Mouse (Mus musculus) stomach, embryonic 14.5 days (tissue): ENCODE data around the gene Fam129a. TPM values are rescaled to one million over a fixed set of nuclear protein-coding genes. Genes with fewer than 3 reads are reported as not detected.
"Not testable (repeated sequence)": the region's sequence is repeated elsewhere in the genome, so short reads cannot be mapped to it uniquely, and the experiment has no call there.

Experiments
- ATAC-seq: fragments of 200-750 bp; cut with Nextera tagmentation; 2 replicates; pipeline ENCODE4 v1.8.0; 2017; ENCODE audit warnings: low read depth, moderate TSS enrichment; ENCODE audit not compliant: insufficient number of reproducible peaks, insufficient read depth, low FRiP score
- H3K27ac ChIP-seq: fragments of 300-500 bp; sonication (generic); 2 replicates; pipeline ENCODE4 v1.5.1; 2014; ENCODE audit warnings: mild to moderate bottlenecking, low read length, moderate library complexity, mixed read lengths
- H3K27me3 ChIP-seq: fragments of 300-500 bp; sonication (generic); 2 replicates; pipeline ENCODE4 v1.6.1; 2014; ENCODE audit warnings: low read length, control low read depth, mixed read lengths; ENCODE audit not compliant: control insufficient read depth, insufficient read depth
- H3K36me3 ChIP-seq: fragments of 300-500 bp; sonication (generic); 2 replicates; pipeline ENCODE4 v1.6.1; 2014; ENCODE audit warnings: mild to moderate bottlenecking, control low read depth, low read length, moderate library complexity, mixed read lengths; ENCODE audit not compliant: control insufficient read depth, insufficient read depth
- H3K4me1 ChIP-seq: fragments of 300-500 bp; sonication (generic); 2 replicates; pipeline ENCODE4 v1.6.1; 2014; ENCODE audit warnings: low read length, control low read depth, mixed read lengths; ENCODE audit not compliant: control insufficient read depth, insufficient read depth
- H3K4me2 ChIP-seq: fragments of 300-500 bp; sonication (generic); replicated peaks from 2 replicates; pipeline ENCODE4 v1.6.1; 2014; ENCODE audit warnings: low read depth, low read length, control low read depth
- H3K4me3 ChIP-seq: fragments of 300-500 bp; sonication (generic); 2 replicates; pipeline ENCODE4 v1.5.1; 2014; ENCODE audit warnings: low read depth, low read length, control low read depth
- H3K9ac ChIP-seq: fragments of 300-500 bp; sonication (generic); replicated peaks from 2 replicates; pipeline ENCODE4 v1.6.1; 2014; ENCODE audit warnings: low read depth, mild to moderate bottlenecking, control low read depth, low read length, moderate library complexity, mixed read lengths
- H3K9me3 ChIP-seq: fragments of 300-500 bp; sonication (generic); 2 replicates; pipeline ENCODE4 v1.6.1; 2016; ENCODE audit warnings: low read depth, low read length, control low read depth; ENCODE audit not compliant: control insufficient read depth
- WGBS: fragments of 180-500 bp; shearing (Covaris S2); extraction: QIAGEN DNeasy Blood & Tissue Kit; methylation state at CpG from one replicate; pipeline ENCODE4 v1.1.7; 2014; 5-methylcytosine and 5-hydroxymethylcytosine counted together
- polyA plus RNA-seq: library from polyadenylated mRNA; unstranded; fragments of >200 nt; fragmentation: Nextera tagmentation; extraction: Ambion mirVana; gene quantifications from 2 replicates; pipeline ENCODE4 v1.2.1, GENCODE M21; 2014

The Fam129a gene
- polyA plus RNA-seq, 1 experiment from 2014 or later, result 9.0 TPM

DNA sequence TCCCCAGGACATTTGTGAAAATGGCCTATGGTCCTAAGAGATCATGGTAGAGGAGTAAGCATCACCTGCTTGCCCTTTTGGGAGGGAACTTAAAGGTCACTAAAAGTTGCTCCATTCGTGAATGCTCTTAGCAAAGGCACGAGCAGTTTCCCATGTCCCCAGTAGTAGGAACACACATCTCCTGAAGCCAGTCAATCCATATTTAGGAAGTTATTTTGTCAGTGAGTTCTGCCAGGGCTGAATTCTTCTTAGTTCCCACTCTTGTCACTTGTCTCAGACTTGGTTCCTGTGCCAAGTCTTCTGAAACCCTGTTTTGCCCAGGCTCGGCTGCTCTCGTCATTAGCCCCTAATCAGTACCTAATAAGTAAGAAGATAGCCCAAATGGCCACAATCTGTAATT is 23.9 kb downstream of the Fam129a start:
- no peaks in the 10 kb centered on the region for H3K4me1 ChIP-seq
- H3K4me2 ChIP-seq, result no peak overlapping the region
- no peak overlapping the region for H3K9ac ChIP-seq
- H3K9me3 ChIP-seq, result no peaks in the 10 kb centered on the region
- H3K27me3 ChIP-seq, result no peaks in the 10 kb centered on the region
- no peak overlapping the region for H3K4me3 ChIP-seq
- WGBS, result 87% methylated on average over 4 of the region's 4 CpGs
- ATAC-seq, result no peak
- no peaks in the 10 kb centered on the region for H3K36me3 ChIP-seq
- H3K27ac ChIP-seq, result no peak overlapping the region

DNA sequence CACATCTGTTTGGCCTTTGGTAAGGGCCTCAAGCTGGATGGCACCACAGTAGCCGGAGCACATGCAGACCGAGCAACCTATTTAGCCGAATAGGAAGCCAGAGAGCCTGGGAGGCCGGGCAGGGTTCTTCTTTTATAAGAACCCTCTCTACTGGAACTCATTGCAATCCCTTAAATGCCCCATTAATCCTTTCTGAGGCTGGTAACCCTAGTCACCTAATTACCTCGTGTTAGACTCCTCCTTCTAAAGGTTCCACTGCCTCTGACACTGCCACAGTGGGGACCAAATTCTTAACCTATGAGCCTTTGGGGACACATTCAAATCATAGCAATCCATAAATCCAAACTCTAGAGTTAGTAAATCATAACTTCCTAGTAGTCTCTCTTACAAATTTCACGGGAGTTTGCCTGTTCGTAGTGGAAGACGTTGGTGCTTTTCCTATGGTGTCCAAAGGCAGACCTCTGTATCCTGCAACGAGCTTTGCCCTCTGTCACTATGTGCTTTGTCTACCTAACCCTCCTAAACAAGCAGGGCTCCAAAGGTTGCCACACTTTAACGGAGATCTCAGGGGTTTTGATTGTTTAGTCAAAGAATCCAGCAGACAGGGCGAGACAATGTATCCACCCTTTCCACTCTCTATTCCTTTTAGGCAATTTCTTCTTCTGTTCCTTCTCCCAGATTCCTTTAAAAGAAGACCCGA is 24.8 kb downstream of the Fam129a start:
- Histone ChIP-seq H3K27ac (no peak overlapping the region), H3K27me3 (no peaks in the 10 kb centered on the region), H3K4me2 (no peak overlapping the region), H3K4me3 (no peak overlapping the region), H3K4me1 (no peaks in the 10 kb centered on the region), H3K9ac (no peak overlapping the region), H3K36me3 (no peaks in the 10 kb centered on the region), H3K9me3 (no peaks in the 10 kb centered on the region)
- no peak for ATAC-seq
- WGBS, result 66% methylated on average over 12 of the region's 12 CpGs

DNA sequence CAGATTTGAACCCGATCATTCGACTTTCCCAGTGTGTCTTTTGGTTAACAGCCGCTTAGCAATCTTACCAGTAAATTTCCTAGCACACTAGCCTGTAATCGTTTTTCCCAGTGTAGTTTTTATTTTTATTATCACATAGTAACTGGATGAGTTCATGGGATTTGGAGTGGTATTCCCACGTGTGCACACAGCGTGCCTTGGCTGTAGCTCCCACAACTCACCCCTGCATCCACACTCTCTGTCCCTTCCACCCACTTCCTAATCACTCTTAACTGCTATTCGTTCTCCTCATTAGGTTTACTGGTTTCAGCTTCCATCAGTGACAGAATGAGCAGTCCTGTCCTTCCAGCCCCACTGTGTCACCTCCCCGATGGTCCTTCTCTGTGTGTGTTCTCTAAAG is 25.6 kb downstream of the Fam129a start:
- Histone ChIP-seq H3K9me3 (no peaks in the 10 kb centered on the region), H3K4me3 (no peak overlapping the region), H3K27ac (no peak overlapping the region), H3K36me3 (no peaks in the 10 kb centered on the region), H3K27me3 (no peaks in the 10 kb centered on the region), H3K4me2 (no peak overlapping the region), H3K9ac (no peak overlapping the region), H3K4me1 (no peaks in the 10 kb centered on the region)
- WGBS, result 53% methylated on average over 8 of the region's 8 CpGs
- no peak for ATAC-seq

DNA sequence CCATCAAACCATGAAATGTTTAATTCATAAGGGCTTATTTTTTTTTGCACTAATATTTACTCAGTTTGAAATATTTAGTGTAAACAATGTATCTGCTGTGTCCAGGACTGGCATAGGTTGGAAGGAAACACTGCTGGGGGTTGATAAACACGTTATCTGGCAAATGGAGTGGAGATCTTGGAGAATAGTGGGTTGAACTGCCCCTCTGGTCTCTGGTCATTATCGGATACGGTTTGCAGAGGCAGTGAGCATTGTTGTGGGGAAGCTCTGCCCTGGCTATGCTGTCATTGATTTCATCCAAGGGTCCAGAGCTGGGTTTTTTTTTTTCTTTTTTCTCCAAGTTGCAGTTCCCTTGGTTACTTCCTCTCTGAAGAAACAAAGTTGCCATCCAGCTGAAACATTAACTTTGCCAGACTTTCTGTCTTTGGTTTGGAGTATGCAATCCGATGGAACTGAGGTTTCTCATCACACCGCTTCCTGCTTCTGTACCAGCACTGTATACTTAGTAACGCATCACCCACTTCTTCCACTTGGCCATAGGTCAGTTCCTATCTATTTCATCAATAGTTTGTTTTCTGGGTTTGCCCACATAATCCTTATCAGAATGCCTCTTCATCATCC is 26.8 kb downstream of the Fam129a start:
- H3K27me3 ChIP-seq, result no peaks in the 10 kb centered on the region
- no peak overlapping the region for H3K4me2 ChIP-seq
- no peaks in the 10 kb centered on the region for H3K9me3 ChIP-seq
- WGBS, result 65% methylated on average over 6 of the region's 6 CpGs
- no peak overlapping the region for H3K9ac ChIP-seq
- no peaks in the 10 kb centered on the region for H3K4me1 ChIP-seq
- no peak overlapping the region for H3K27ac ChIP-seq
- H3K4me3 ChIP-seq, result no peak overlapping the region
- ATAC-seq, result no peak
- no peaks in the 10 kb centered on the region for H3K36me3 ChIP-seq

DNA sequence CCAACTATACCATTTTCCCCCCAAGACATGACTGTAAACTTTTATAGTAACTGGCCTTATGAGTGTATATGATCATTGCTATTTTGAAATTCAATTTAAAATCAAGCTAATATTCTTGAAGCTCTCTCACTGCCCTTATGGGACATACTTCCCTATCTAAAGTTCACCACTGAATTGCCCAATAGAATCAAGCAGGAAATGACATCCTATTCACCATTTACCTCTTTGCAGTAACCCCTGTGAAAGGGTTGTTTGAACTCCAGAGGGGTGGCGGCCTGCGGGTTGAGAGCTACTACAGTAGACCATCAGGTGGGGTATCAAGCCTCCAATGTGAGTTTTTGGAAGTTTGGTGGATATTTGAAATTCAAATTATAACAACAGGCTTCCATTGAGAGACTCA is 27.9 kb downstream of the Fam129a start:
- H3K9me3 ChIP-seq, result no peaks in the 10 kb centered on the region
- no peaks in the 10 kb centered on the region for H3K4me1 ChIP-seq
- no peak overlapping the region for H3K4me2 ChIP-seq
- H3K9ac ChIP-seq, result no peak overlapping the region
- no peaks in the 10 kb centered on the region for H3K27me3 ChIP-seq
- no peak for ATAC-seq
- no peak overlapping the region for H3K27ac ChIP-seq
- WGBS, result 95% methylated on average over 2 of the region's 2 CpGs
- no peak overlapping the region for H3K4me3 ChIP-seq
- no peaks in the 10 kb centered on the region for H3K36me3 ChIP-seq

DNA sequence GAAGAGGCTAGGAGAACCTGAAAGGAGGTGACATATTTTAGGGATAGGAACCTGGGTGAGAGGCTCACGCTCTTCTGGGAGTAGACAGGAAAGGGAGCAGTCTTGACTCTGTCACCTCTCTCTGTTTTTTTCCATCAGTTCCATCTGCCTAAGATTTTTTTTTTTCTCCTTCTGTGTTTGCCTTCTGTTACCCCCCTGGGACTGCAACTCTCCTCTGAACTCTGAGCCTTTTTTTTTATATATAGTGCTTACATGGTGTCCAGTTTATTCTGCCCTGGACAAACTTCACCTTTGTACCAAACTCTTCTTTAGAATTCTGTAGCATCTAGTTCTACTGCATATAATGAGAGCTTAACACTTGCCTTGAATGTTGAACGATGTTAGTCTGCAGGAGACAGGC is 33.3 kb downstream of the Fam129a start:
- H3K4me3 ChIP-seq, result no peak overlapping the region

DNA sequence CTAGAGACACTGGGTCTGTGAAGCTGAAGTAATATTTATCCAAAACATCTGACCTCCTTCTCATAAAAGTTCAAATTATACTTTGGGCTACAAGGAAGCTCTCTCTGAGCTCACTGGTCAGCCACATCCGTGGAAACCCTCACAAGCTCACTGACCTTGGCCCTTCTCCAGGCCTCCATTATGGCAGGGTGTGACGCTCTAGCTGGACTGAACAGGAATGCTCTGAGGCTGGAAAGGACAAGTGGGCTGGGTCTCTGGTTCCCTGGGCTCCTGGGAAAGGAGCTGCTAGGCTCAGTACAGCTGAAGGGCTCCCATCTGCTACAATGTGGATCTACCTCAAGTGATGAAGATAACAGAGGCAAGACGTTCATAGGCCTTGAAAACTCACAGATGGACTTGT is 37.0 kb downstream of the Fam129a start:
- not testable (repeated sequence) for H3K27me3 ChIP-seq, H3K4me2 ChIP-seq, H3K36me3 ChIP-seq, H3K9me3 ChIP-seq, H3K4me1 ChIP-seq, H3K27ac ChIP-seq, H3K9ac ChIP-seq, ATAC-seq, H3K4me3 ChIP-seq
- WGBS, result 64% methylated on average over 3 of the region's 3 CpGs

More for the DNA sequence above, 33.3 kb downstream of the Fam129a start:
- no peaks in the 10 kb centered on the region for H3K9me3 ChIP-seq
- ATAC-seq, result no peak
- no peak overlapping the region for H3K4me2 ChIP-seq
- H3K27ac ChIP-seq, result no peak overlapping the region
- no peaks in the 10 kb centered on the region for H3K27me3 ChIP-seq
- H3K36me3 ChIP-seq, result no peaks in the 10 kb centered on the region
- WGBS, result 50% methylated on average over 2 of the region's 2 CpGs
- no peaks in the 10 kb centered on the region for H3K4me1 ChIP-seq
- H3K9ac ChIP-seq, result no peak overlapping the region

DNA sequence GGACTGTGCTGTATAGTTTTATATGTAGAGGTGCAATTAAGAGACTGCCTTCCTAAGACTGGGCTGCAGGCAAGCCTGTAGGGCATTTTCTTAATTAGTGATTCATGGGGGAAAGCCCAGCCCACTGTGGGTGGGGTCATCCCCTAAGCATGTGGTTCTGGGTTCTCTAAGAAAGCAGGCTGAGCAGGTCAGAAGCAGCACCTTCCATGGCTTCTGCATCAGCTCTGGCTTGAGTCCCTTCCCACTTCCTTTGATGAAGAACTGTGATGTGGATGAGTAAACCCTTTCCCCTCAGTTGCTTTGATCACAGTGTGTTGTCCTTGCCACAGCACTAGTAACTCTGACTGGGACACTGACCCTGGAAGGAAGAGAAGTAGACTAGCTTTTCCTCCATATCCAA is 39.6 kb downstream of the Fam129a start:
- Histone ChIP-seq H3K9me3 (no peaks in the 10 kb centered on the region), H3K9ac (no peak overlapping the region), H3K4me2 (no peak overlapping the region), H3K27me3 (no peaks in the 10 kb centered on the region), H3K4me1 (no peaks in the 10 kb centered on the region), H3K4me3 (no peak overlapping the region), H3K27ac (no peak overlapping the region), H3K36me3 (no peaks in the 10 kb centered on the region)
- ATAC-seq, result no peak
